Mouse (Mus musculus): ENCODE data around the gene Yipf3. TPM values are rescaled to one million over a fixed set of nuclear protein-coding genes. Genes with fewer than 3 reads are reported as not detected.

Yipf3 gene
- polyA plus RNA-seq, 1 experiment from 2014 or later = 90.8 TPM

GRCm38 (mm10) chr17:46284653-46285052 lies 36.8 kb downstream of the Yipf3 start:
- Histone ChIP-seq H3K4me2 (ENCODE audit: low read length) (no peak overlapping the region), H3K36me3 (ENCODE audit: control insufficient read depth, insufficient read depth, low read length) (peaks cover 12% of the 10 kb centered on the region), H3K9ac (ENCODE audit: low read length) (no peak overlapping the region), H3K4me1 (ENCODE audit: control insufficient read depth in 2 of 2, insufficient read depth in 2 of 2, low read length in 2 of 2) (peaks cover 8 to 24% of the 10 kb centered on the region in 2 experiments), H3K27me3 (ENCODE audit: control insufficient read depth, insufficient read depth, low read length) (no peaks in the 10 kb centered on the region), H3K4me3 (ENCODE audit: control insufficient read depth in 1 of 2, insufficient read depth in 1 of 2, low read depth in 1 of 2, low read length in 2 of 2) (no peak overlapping the region), H3K27ac (replicated peaks in 1 of 2; ENCODE audit: control insufficient read depth in 1 of 2, insufficient read depth in 1 of 2, low read depth in 2 of 2, low read length in 2 of 2) (no peak overlapping the region), H3K9me3 (ENCODE audit: control insufficient read depth, low read length) (no peaks in the 10 kb centered on the region)
- no peak for ATAC-seq (ENCODE audit: insufficient number of reproducible peaks, insufficient read depth, low FRiP score, low read depth)
- WGBS = 66% methylated on average over 7 of the region's 7 CpGs

- H3K4me3 ChIP-seq (ENCODE audit: control insufficient read depth in 1 of 2, insufficient read depth in 1 of 2, low read depth in 1 of 2, low read length in 2 of 2) = no peak overlapping the region
- 60% methylated on average over 6 of the region's 6 CpGs for WGBS
- no peak overlapping the region for H3K9ac ChIP-seq (ENCODE audit: low read length)
- H3K4me1 ChIP-seq (ENCODE audit: control insufficient read depth in 2 of 2, insufficient read depth in 2 of 2, low read length in 2 of 2) = peaks cover 8 to 24% of the 10 kb centered on the region in 2 experiments
- H3K27ac ChIP-seq (replicated peaks in 1 of 2; ENCODE audit: control insufficient read depth in 1 of 2, insufficient read depth in 1 of 2, low read depth in 2 of 2, low read length in 2 of 2) = no peak overlapping the region
- peaks cover 4% of the 10 kb centered on the region; the same call in 1 of the 2 replicates for H3K36me3 ChIP-seq (ENCODE audit: control insufficient read depth, insufficient read depth, low read length)
- no peak overlapping the region for H3K4me2 ChIP-seq (ENCODE audit: low read length)
- no peaks in the 10 kb centered on the region for H3K9me3 ChIP-seq (ENCODE audit: control insufficient read depth, low read length)
- no peaks in the 10 kb centered on the region for H3K27me3 ChIP-seq (ENCODE audit: control insufficient read depth, insufficient read depth, low read length)
- no peak for ATAC-seq (ENCODE audit: insufficient number of reproducible peaks, insufficient read depth, low FRiP score, low read depth)
Observed at GRCm38 (mm10) chr17:46285407-46285806, 37.5 kb downstream of the Yipf3 start.

- 0 out of 4 replicates have a peak overlapping the region, but pooled peaks of 1 of the 2 experiments have one; percentile 8 for H3K27ac ChIP-seq (replicated peaks in 1 of 2; ENCODE audit: control insufficient read depth in 1 of 2, insufficient read depth in 1 of 2, low read depth in 2 of 2, low read length in 2 of 2)
- H3K36me3 ChIP-seq (ENCODE audit: control insufficient read depth, insufficient read depth, low read length) = no peaks in the 10 kb centered on the region
- H3K9ac ChIP-seq (ENCODE audit: low read length) = no peak overlapping the region
- H3K9me3 ChIP-seq (ENCODE audit: control insufficient read depth, low read length) = no peaks in the 10 kb centered on the region
- H3K4me1 ChIP-seq (ENCODE audit: control insufficient read depth in 2 of 2, insufficient read depth in 2 of 2, low read length in 2 of 2) = peaks cover 4 to 12% of the 10 kb centered on the region in 2 experiments
- 0 out of 2 replicates have a peak, but pooled peaks cover 3% of the 10 kb centered on the region for H3K27me3 ChIP-seq (ENCODE audit: control insufficient read depth, insufficient read depth, low read length)
- H3K4me2 ChIP-seq (ENCODE audit: low read length) = no peak overlapping the region
- H3K4me3 ChIP-seq (ENCODE audit: control insufficient read depth in 1 of 2, insufficient read depth in 1 of 2, low read depth in 1 of 2, low read length in 2 of 2) = no peak overlapping the region
- WGBS = 66% methylated on average over 11 of the region's 11 CpGs
- peak; percentile 14; the same call in 1 of the 2 replicates for ATAC-seq (ENCODE audit: insufficient number of reproducible peaks, insufficient read depth, low FRiP score, low read depth)
Observed at GRCm38 (mm10) chr17:46287678-46288095, 39.8 kb downstream of the Yipf3 start.

GRCm38 (mm10) chr17:46296601-46297000 lies 48.7 kb downstream of the Yipf3 start:
- Histone ChIP-seq H3K4me2 (ENCODE audit: low read length) (no peak overlapping the region), H3K9me3 (ENCODE audit: control insufficient read depth, low read length) (no peaks in the 10 kb centered on the region), H3K36me3 (ENCODE audit: control insufficient read depth, insufficient read depth, low read length) (no peaks in the 10 kb centered on the region), H3K27me3 (ENCODE audit: control insufficient read depth, insufficient read depth, low read length) (peaks cover 62% of the 10 kb centered on the region), H3K27ac (replicated peaks in 1 of 2; ENCODE audit: control insufficient read depth in 1 of 2, insufficient read depth in 1 of 2, low read depth in 2 of 2, low read length in 2 of 2) (no peak overlapping the region), H3K9ac (ENCODE audit: low read length) (no peak overlapping the region), H3K4me3 (ENCODE audit: control insufficient read depth in 1 of 2, insufficient read depth in 1 of 2, low read depth in 1 of 2, low read length in 2 of 2) (no peak overlapping the region), H3K4me1 (ENCODE audit: control insufficient read depth in 2 of 2, insufficient read depth in 2 of 2, low read length in 2 of 2) (peaks cover 8 to 9% of the 10 kb centered on the region in 2 experiments; a peak in 3 of 4 replicates)
- 39% methylated on average over 6 of the region's 6 CpGs for WGBS
- no peak for ATAC-seq (ENCODE audit: insufficient number of reproducible peaks, insufficient read depth, low FRiP score, low read depth)

- Histone ChIP-seq H3K4me3 (ENCODE audit: control insufficient read depth in 1 of 2, insufficient read depth in 1 of 2, low read depth in 1 of 2, low read length in 2 of 2) (peak overlapping the region; percentile 44 to 56), H3K27ac (replicated peaks in 1 of 2; ENCODE audit: control insufficient read depth in 1 of 2, insufficient read depth in 1 of 2, low read depth in 2 of 2, low read length in 2 of 2) (no peak overlapping the region), H3K36me3 (ENCODE audit: control insufficient read depth, insufficient read depth, low read length) (no peaks in the 10 kb centered on the region), H3K4me1 (ENCODE audit: control insufficient read depth in 2 of 2, insufficient read depth in 2 of 2, low read length in 2 of 2) (peaks cover 8 to 9% of the 10 kb centered on the region in 2 experiments; a peak in 3 of 4 replicates), H3K9me3 (ENCODE audit: control insufficient read depth, low read length) (no peaks in the 10 kb centered on the region), H3K9ac (ENCODE audit: low read length) (no peak overlapping the region), H3K4me2 (ENCODE audit: low read length) (peak overlapping the region; percentile 98), H3K27me3 (ENCODE audit: control insufficient read depth, insufficient read depth, low read length) (peaks cover 62% of the 10 kb centered on the region)
- 14% methylated on average over 6 of the region's 6 CpGs for WGBS
- no peak for ATAC-seq (ENCODE audit: insufficient number of reproducible peaks, insufficient read depth, low FRiP score, low read depth)
Observed at GRCm38 (mm10) chr17:46297028-46297363, 49.1 kb downstream of the Yipf3 start.

GRCm38 (mm10) chr17:46297364-46298219 lies 49.7 kb downstream of the Yipf3 start, which contains the start of gene Dlk2:
Gene Dlk2, plus strand, starts transcription at chr17:46297421.
- peak within 1 kb of the TSS; percentile 61 for H3K9ac ChIP-seq (ENCODE audit: low read length)
- H3K27ac ChIP-seq (replicated peaks in 1 of 2; ENCODE audit: control insufficient read depth in 1 of 2, insufficient read depth in 1 of 2, low read depth in 2 of 2, low read length in 2 of 2) = no peak within 1 kb of the TSS
- WGBS = under 1% methylated on average over 58 of the region's 86 CpGs
- peaks cover 8 to 9% of the 10 kb centered on the region in 2 experiments; a peak in 3 of 4 replicates for H3K4me1 ChIP-seq (ENCODE audit: control insufficient read depth in 2 of 2, insufficient read depth in 2 of 2, low read length in 2 of 2)
- no peaks in the 10 kb centered on the region for H3K36me3 ChIP-seq (ENCODE audit: control insufficient read depth, insufficient read depth, low read length)
- peaks cover 60% of the 10 kb centered on the region for H3K27me3 ChIP-seq (ENCODE audit: control insufficient read depth, insufficient read depth, low read length)
- no peak for ATAC-seq (ENCODE audit: insufficient number of reproducible peaks, insufficient read depth, low FRiP score, low read depth)
- peak within 1 kb of the TSS; percentile 98 for H3K4me2 ChIP-seq (ENCODE audit: low read length)
- H3K4me3 ChIP-seq (ENCODE audit: control insufficient read depth in 1 of 2, insufficient read depth in 1 of 2, low read depth in 1 of 2, low read length in 2 of 2) = peak within 1 kb of the TSS; percentile 44 to 56
- H3K9me3 ChIP-seq (ENCODE audit: control insufficient read depth, low read length) = no peaks in the 10 kb centered on the region

GRCm38 (mm10) chr17:46298220-46298913 lies 50.5 kb downstream of the Yipf3 start:
- H3K4me1 ChIP-seq (ENCODE audit: control insufficient read depth in 2 of 2, insufficient read depth in 2 of 2, low read length in 2 of 2) = peaks cover 8 to 9% of the 10 kb centered on the region in 2 experiments; a peak in 3 of 4 replicates
- no peak overlapping the region for H3K27ac ChIP-seq (replicated peaks in 1 of 2; ENCODE audit: control insufficient read depth in 1 of 2, insufficient read depth in 1 of 2, low read depth in 2 of 2, low read length in 2 of 2)
- H3K4me3 ChIP-seq (ENCODE audit: control insufficient read depth in 1 of 2, insufficient read depth in 1 of 2, low read depth in 1 of 2, low read length in 2 of 2) = peak overlapping the region; percentile 44 to 56
- WGBS = under 1% methylated on average over 48 of the region's 48 CpGs
- H3K4me2 ChIP-seq (ENCODE audit: low read length) = peak overlapping the region; percentile 98
- ATAC-seq (ENCODE audit: insufficient number of reproducible peaks, insufficient read depth, low FRiP score, low read depth) = peak; percentile 72; the same call in 1 of the 2 replicates
- H3K36me3 ChIP-seq (ENCODE audit: control insufficient read depth, insufficient read depth, low read length) = no peaks in the 10 kb centered on the region
- peaks cover 56% of the 10 kb centered on the region for H3K27me3 ChIP-seq (ENCODE audit: control insufficient read depth, insufficient read depth, low read length)
- H3K9me3 ChIP-seq (ENCODE audit: control insufficient read depth, low read length) = no peaks in the 10 kb centered on the region
- H3K9ac ChIP-seq (ENCODE audit: low read length) = peak overlapping the region; percentile 61
